Mouse (Mus musculus) C2C12 (cell line): ENCODE results near the gene Csf2rb. TPM values are rescaled to one million over a fixed set of nuclear protein-coding genes. Genes with fewer than 3 reads are reported as not detected.

Experiments
- H3K27me3 ChIP-seq: one replicate; pipeline ENCODE4 v1.6.1; 2011; ENCODE audit not compliant: control insufficient read depth, insufficient read depth, insufficient read length
- H3K36me3 ChIP-seq: one replicate; pipeline ENCODE4 v1.6.1; 2011; ENCODE audit not compliant: control insufficient read depth, insufficient read depth
- H3K4me3 ChIP-seq: one replicate; pipeline ENCODE4 v1.5.1; 2011; ENCODE audit warnings: mild to moderate bottlenecking, control low read depth; ENCODE audit not compliant: poor library complexity, insufficient read depth, severe bottlenecking
- H3K79me2 ChIP-seq: one replicate; pipeline ENCODE4 v1.6.1; 2011; ENCODE audit not compliant: control insufficient read depth, insufficient read depth
- H3K79me3 ChIP-seq: one replicate; pipeline ENCODE4 v1.6.1; 2011; ENCODE audit warnings: low read depth, control low read depth
- H3ac ChIP-seq: one replicate; pipeline ENCODE3; 2011; ENCODE audit warnings: low read depth; ENCODE audit not compliant: control insufficient read depth, insufficient read length
- CEBPB ChIP-seq: IDR thresholded peaks from one replicate; pipeline ENCODE4 v1.6.1; 2011; ENCODE audit warnings: low read depth, mild to moderate bottlenecking, control low read depth, moderate library complexity
- CTCF ChIP-seq: IDR thresholded peaks from one replicate; pipeline ENCODE4 v1.5.1; 2011; ENCODE audit not compliant: control insufficient read depth, insufficient read depth, insufficient read length
- FOSL1 ChIP-seq: IDR thresholded peaks from one replicate; pipeline ENCODE4 v1.8.0; 2011; ENCODE audit warnings: mild to moderate bottlenecking, low read length; ENCODE audit not compliant: poor library complexity, insufficient read depth, severe bottlenecking
- MAX ChIP-seq: IDR thresholded peaks from one replicate; pipeline ENCODE4 v1.6.1; 2011; ENCODE audit warnings: mild to moderate bottlenecking, control low read depth
- MYOD1 ChIP-seq: IDR thresholded peaks from one replicate; pipeline ENCODE4 v1.6.1; 2011; ENCODE audit warnings: low read depth; ENCODE audit not compliant: control insufficient read depth, insufficient read length
- MYOG ChIP-seq: IDR thresholded peaks from one replicate; pipeline ENCODE4 v1.6.1; 2011; ENCODE audit not compliant: control insufficient read depth, insufficient read length; ENCODE audit errors: extremely low read depth
- USF1 ChIP-seq: IDR thresholded peaks from one replicate; pipeline ENCODE4 v1.6.1; 2011; ENCODE audit warnings: low read depth, mild to moderate bottlenecking, control low read depth, moderate library complexity
- polyA plus RNA-seq: library from polyadenylated mRNA; unstranded; fragments of >200 nt; fragmentation: generic; extraction: Trizol; gene quantifications from one replicate; pipeline ENCODE4 v1.2.1, GENCODE M21; 2012; ENCODE audit warnings: missing spikeins

Gene Csf2rb
- polyA plus RNA-seq, 1 experiment, result 0.23 TPM

DNA sequence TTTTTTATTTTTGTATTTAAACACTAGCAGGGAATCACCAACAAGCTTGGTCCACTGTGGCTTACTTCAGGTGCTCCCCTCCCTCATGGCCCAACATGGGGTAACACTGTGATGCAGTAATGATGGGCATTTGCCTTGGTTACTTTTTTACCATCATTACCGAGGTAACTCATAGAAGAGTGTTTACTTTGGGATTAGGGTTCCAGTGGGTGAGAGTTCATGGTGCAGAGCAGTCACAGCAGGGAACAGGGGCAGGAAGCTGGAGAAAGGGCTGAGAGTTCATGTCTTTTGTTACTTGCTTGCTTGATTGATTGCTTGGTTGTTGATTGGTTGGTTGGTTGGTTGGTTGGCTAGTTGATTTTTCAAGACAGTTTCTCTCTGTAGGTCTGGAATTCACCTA lies 18.1 kb downstream of the Csf2rb start:
- Histone ChIP-seq H3K27me3 (peaks cover 31% of the 10 kb centered on the region), H3K79me2 (no peaks in the 10 kb centered on the region), H3K79me3 (no peaks in the 10 kb centered on the region), H3K4me3 (no peak overlapping the region), H3ac (no peak overlapping the region), H3K36me3 (no peaks in the 10 kb centered on the region)
- no peak for TF ChIP-seq CEBPB
- no peak for TF ChIP-seq FOSL1
- TF ChIP-seq MAX, result no peak
- TF ChIP-seq MYOG, result no peak
- no peak for TF ChIP-seq CTCF
- TF ChIP-seq MYOD1, result no peak
- TF ChIP-seq USF1, result no peak

- Histone ChIP-seq H3K27me3 (peaks cover 36% of the 10 kb centered on the region), H3K4me3 (no peak overlapping the region), H3K79me3 (no peaks in the 10 kb centered on the region), H3K36me3 (no peaks in the 10 kb centered on the region), H3K79me2 (no peaks in the 10 kb centered on the region), H3ac (no peak overlapping the region)
- no peak for TF ChIP-seq MYOG
- no peak for TF ChIP-seq USF1
- TF ChIP-seq CEBPB, result no peak
- no peak for TF ChIP-seq CTCF
These were observed 19.0 kb downstream of the Csf2rb start for GRCm38 (mm10) chr15:78344567-78344966.

- Histone ChIP-seq H3K4me3 (no peak overlapping the region), H3K79me3 (no peaks in the 10 kb centered on the region), H3K36me3 (no peaks in the 10 kb centered on the region), H3K27me3 (peaks cover 58% of the 10 kb centered on the region), H3K79me2 (no peaks in the 10 kb centered on the region), H3ac (no peak overlapping the region)
- no peak for TF ChIP-seq USF1
These were observed 26.1 kb downstream of the Csf2rb start for GRCm38 (mm10) chr15:78351586-78352165.

GRCm38 (mm10) chr15:78354958-78355357 lies 29.4 kb downstream of the Csf2rb start:
- no peak for TF ChIP-seq CTCF
- no peak for TF ChIP-seq MYOD1
- TF ChIP-seq FOSL1, result no peak
- no peak for TF ChIP-seq MYOG
- no peak for TF ChIP-seq USF1
- no peak for TF ChIP-seq CEBPB
- TF ChIP-seq MAX, result no peak
- Histone ChIP-seq H3K4me3 (no peak overlapping the region), H3ac (no peak overlapping the region), H3K79me2 (no peaks in the 10 kb centered on the region), H3K36me3 (no peaks in the 10 kb centered on the region), H3K79me3 (no peaks in the 10 kb centered on the region), H3K27me3 (peaks cover 62% of the 10 kb centered on the region)

- Histone ChIP-seq H3K27me3 (peaks cover 56% of the 10 kb centered on the region), H3K4me3 (no peak overlapping the region), H3ac (no peak overlapping the region), H3K36me3 (no peaks in the 10 kb centered on the region), H3K79me2 (no peaks in the 10 kb centered on the region), H3K79me3 (no peaks in the 10 kb centered on the region)
- no peak for TF ChIP-seq CTCF
- no peak for TF ChIP-seq MYOD1
- no peak for TF ChIP-seq MAX
- TF ChIP-seq USF1, result no peak
- TF ChIP-seq MYOG, result no peak
- TF ChIP-seq CEBPB, result no peak
- no peak for TF ChIP-seq FOSL1
These were observed 30.0 kb downstream of the Csf2rb start for GRCm38 (mm10) chr15:78355548-78355947.

DNA sequence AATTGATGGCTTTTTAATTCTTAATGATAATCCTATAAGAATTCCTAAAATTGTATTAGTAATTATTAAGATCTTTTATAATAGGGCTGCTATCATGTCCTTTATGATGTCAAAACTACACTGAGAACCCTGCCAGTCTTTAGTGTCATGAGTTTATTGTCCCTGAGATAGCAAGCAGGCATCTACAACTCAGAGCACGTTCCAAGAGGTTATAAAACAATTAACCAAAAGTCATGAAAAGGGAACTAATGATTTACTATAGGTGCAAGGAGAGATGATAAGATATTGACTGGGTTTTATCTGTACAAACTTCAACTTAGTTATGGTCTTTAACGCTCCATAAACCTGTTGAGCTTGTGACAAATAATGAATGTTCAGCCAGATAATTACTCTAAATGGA lies 40.4 kb downstream of the Csf2rb start:
- Histone ChIP-seq H3K79me3 (no peaks in the 10 kb centered on the region), H3K4me3 (no peak overlapping the region), H3K36me3 (no peaks in the 10 kb centered on the region), H3K27me3 (peaks cover 34% of the 10 kb centered on the region), H3K79me2 (no peaks in the 10 kb centered on the region), H3ac (no peak overlapping the region)
- no peak for TF ChIP-seq FOSL1
- TF ChIP-seq USF1, result no peak
- TF ChIP-seq MYOG, result no peak
- no peak for TF ChIP-seq MAX
- TF ChIP-seq MYOD1, result no peak
- no peak for TF ChIP-seq CTCF
